Mouse (Mus musculus) layer of hippocampus, postnatal 10 days (tissue): ENCODE results near the gene Hcn2. TPM values are rescaled to one million over a fixed set of nuclear protein-coding genes. Genes with fewer than 3 reads are reported as not detected.
"Not testable (repeated sequence)": the region's sequence is repeated elsewhere in the genome, so short reads cannot be mapped to it uniquely, and the experiment has no call there.

Experiments used
- DNase-seq, 2 experiments: peaks; one replicate each; pipeline ENCODE4 v3.0.0; 2021; ENCODE audit warnings: low spot score in 2 of 2
- total RNA-seq, 2 experiments: library from RNA; stranded (reverse); gene quantifications; 2 replicates each; pipeline ENCODE4 v1.2.3; 2021

Gene Hcn2
- total RNA-seq, 2 experiments from 2014 or later = 82.8 to 84.2 TPM

GRCm38 (mm10) chr10:79740863-79741262 is 24.4 kb downstream of the Hcn2 start:
- no peak for DNase-seq

GRCm38 (mm10) chr10:79743161-79743560 is 26.7 kb downstream of the Hcn2 start:
- no peak for DNase-seq

- DNase-seq = no peak
Observed at GRCm38 (mm10) chr10:79743650-79744365, 27.4 kb downstream of the Hcn2 start.

- no peak for DNase-seq
Observed at GRCm38 (mm10) chr10:79745411-79745810, 29.0 kb downstream of the Hcn2 start.

- DNase-seq = peak; percentile 92 to 95
Observed at GRCm38 (mm10) chr10:79745898-79746773, 29.7 kb downstream of the Hcn2 start, which contains the start of gene Polrmt. Polrmt (minus strand) TSS chr10:79746581.

GRCm38 (mm10) chr10:79746774-79747151 is 30.3 kb downstream of the Hcn2 start:
- DNase-seq = no peak

GRCm38 (mm10) chr10:79748496-79748895 is 32.1 kb downstream of the Hcn2 start:
- no peak for DNase-seq

- DNase-seq = peak in 1 of 2 experiments; percentile 67
Observed at GRCm38 (mm10) chr10:79754856-79755516, 38.6 kb downstream of the Hcn2 start, which contains the start of gene Fgf22. Fgf22 (plus strand) TSS chr10:79755076.

- no peak for DNase-seq
Observed at GRCm38 (mm10) chr10:79755854-79756253, 39.4 kb downstream of the Hcn2 start.

GRCm38 (mm10) chr10:79756660-79757059 is 40.2 kb downstream of the Hcn2 start:
- DNase-seq = no peak

- DNase-seq = not testable (repeated sequence)
Observed at GRCm38 (mm10) chr10:79759675-79760074, 43.2 kb downstream of the Hcn2 start.

GRCm38 (mm10) chr10:79760603-79761143 is 44.2 kb downstream of the Hcn2 start:
- DNase-seq = no peak

- DNase-seq = no peak
Observed at GRCm38 (mm10) chr10:79762875-79763274, 46.4 kb downstream of the Hcn2 start.

- DNase-seq = no peak
Observed at GRCm38 (mm10) chr10:79764234-79764633, 47.8 kb downstream of the Hcn2 start.

- DNase-seq = no peak
Observed at GRCm38 (mm10) chr10:79765228-79765745, 48.9 kb downstream of the Hcn2 start.

- DNase-seq = no peak
Observed at GRCm38 (mm10) chr10:79766001-79766507, 49.6 kb downstream of the Hcn2 start.

GRCm38 (mm10) chr10:79766508-79767325 is 50.3 kb downstream of the Hcn2 start, which contains the start of gene Rnf126:
Rnf126 (minus strand) TSS chr10:79766952.
- peak; percentile 99 for DNase-seq

GRCm38 (mm10) chr10:79767372-79768244 is 51.2 kb downstream of the Hcn2 start:
- DNase-seq = peak; percentile 91 to 93

- peak; percentile 82 to 88 for DNase-seq
Observed at GRCm38 (mm10) chr10:79768400-79768799, 52.0 kb downstream of the Hcn2 start.
